Mouse (Mus musculus): Measurements from ENCODE around the gene Cttnbp2. TPM values are rescaled to one million over a fixed set of nuclear protein-coding genes. Genes with fewer than 3 reads are reported as not detected.

Cttnbp2 gene
- polyA plus RNA-seq, 1 experiment from 2014 or later = 12.6 TPM

GRCm38 (mm10) chr6:18369723-18370122, 144.9 kb downstream of the Cttnbp2 start:
- no peaks in the 10 kb centered on the region for H3K27me3 ChIP-seq (ENCODE audit: control insufficient read depth, insufficient read depth, low read length)
- H3K9ac ChIP-seq (replicated peaks; ENCODE audit: low read length) = no peak overlapping the region
- no peak for DNase-seq (ENCODE audit: low spot score)
- ATAC-seq (replicated peaks; ENCODE audit: insufficient number of reproducible peaks, low FRiP score, low TSS enrichment, low read depth) = no peak
- no peaks in the 10 kb centered on the region for H3K9me3 ChIP-seq (replicated peaks; ENCODE audit: control insufficient read depth, low read length)
- H3K27ac ChIP-seq (replicated peaks; ENCODE audit: low read depth, low read length) = no peak overlapping the region
- 88% methylated on average over 4 of the region's 4 CpGs for WGBS
- H3K4me1 ChIP-seq (ENCODE audit: control insufficient read depth, insufficient read depth, low read length) = no peaks in the 10 kb centered on the region
- H3K36me3 ChIP-seq (replicated peaks; ENCODE audit: control insufficient read depth, insufficient read depth, low read depth, low read length) = no peaks in the 10 kb centered on the region
- no peak overlapping the region for H3K4me2 ChIP-seq (ENCODE audit: low read depth, low read length)
- H3K4me3 ChIP-seq (ENCODE audit: low read depth, low read length) = no peak overlapping the region

- no peaks in the 10 kb centered on the region for H3K36me3 ChIP-seq (replicated peaks; ENCODE audit: control insufficient read depth, insufficient read depth, low read depth, low read length)
- no peaks in the 10 kb centered on the region for H3K27me3 ChIP-seq (ENCODE audit: control insufficient read depth, insufficient read depth, low read length)
- no peak overlapping the region for H3K4me3 ChIP-seq (ENCODE audit: low read depth, low read length)
- ATAC-seq (replicated peaks; ENCODE audit: insufficient number of reproducible peaks, low FRiP score, low TSS enrichment, low read depth) (no peak), DNase-seq (ENCODE audit: low spot score) (no peak)
- H3K9ac ChIP-seq (replicated peaks; ENCODE audit: low read length) = no peak overlapping the region
- H3K4me1 ChIP-seq (ENCODE audit: control insufficient read depth, insufficient read depth, low read length) = no peaks in the 10 kb centered on the region
- 76% methylated on average over 3 of the region's 3 CpGs for WGBS
- H3K27ac ChIP-seq (replicated peaks; ENCODE audit: low read depth, low read length) = no peak overlapping the region
- H3K9me3 ChIP-seq (replicated peaks; ENCODE audit: control insufficient read depth, low read length) = no peaks in the 10 kb centered on the region
- H3K4me2 ChIP-seq (ENCODE audit: low read depth, low read length) = no peak overlapping the region
These were observed 145.6 kb downstream of the Cttnbp2 start for GRCm38 (mm10) chr6:18369054-18369453.

- no peak for ATAC-seq (replicated peaks; ENCODE audit: insufficient number of reproducible peaks, low FRiP score, low TSS enrichment, low read depth)
- no peak overlapping the region for H3K4me3 ChIP-seq (ENCODE audit: low read depth, low read length)
- H3K9me3 ChIP-seq (replicated peaks; ENCODE audit: control insufficient read depth, low read length) = no peaks in the 10 kb centered on the region
- no peak for DNase-seq (ENCODE audit: low spot score)
- 85% methylated on average over 5 of the region's 5 CpGs for WGBS
- H3K4me1 ChIP-seq (ENCODE audit: control insufficient read depth, insufficient read depth, low read length) = no peaks in the 10 kb centered on the region
- H3K9ac ChIP-seq (replicated peaks; ENCODE audit: low read length) = no peak overlapping the region
- no peak overlapping the region for H3K27ac ChIP-seq (replicated peaks; ENCODE audit: low read depth, low read length)
- H3K27me3 ChIP-seq (ENCODE audit: control insufficient read depth, insufficient read depth, low read length) = no peaks in the 10 kb centered on the region
- no peak overlapping the region for H3K4me2 ChIP-seq (ENCODE audit: low read depth, low read length)
- H3K36me3 ChIP-seq (replicated peaks; ENCODE audit: control insufficient read depth, insufficient read depth, low read depth, low read length) = no peaks in the 10 kb centered on the region
These were observed 152.4 kb downstream of the Cttnbp2 start for GRCm38 (mm10) chr6:18362232-18362631.

GRCm38 (mm10) chr6:18360955-18361354, 153.7 kb downstream of the Cttnbp2 start:
- no peaks in the 10 kb centered on the region for H3K36me3 ChIP-seq (replicated peaks; ENCODE audit: control insufficient read depth, insufficient read depth, low read depth, low read length)
- no peak overlapping the region for H3K4me2 ChIP-seq (ENCODE audit: low read depth, low read length)
- DNase-seq (ENCODE audit: low spot score) = no peak
- no peaks in the 10 kb centered on the region for H3K27me3 ChIP-seq (ENCODE audit: control insufficient read depth, insufficient read depth, low read length)
- H3K9ac ChIP-seq (replicated peaks; ENCODE audit: low read length) = no peak overlapping the region
- H3K9me3 ChIP-seq (replicated peaks; ENCODE audit: control insufficient read depth, low read length) = no peaks in the 10 kb centered on the region
- H3K4me3 ChIP-seq (ENCODE audit: low read depth, low read length) = no peak overlapping the region
- H3K4me1 ChIP-seq (ENCODE audit: control insufficient read depth, insufficient read depth, low read length) = no peaks in the 10 kb centered on the region
- ATAC-seq (replicated peaks; ENCODE audit: insufficient number of reproducible peaks, low FRiP score, low TSS enrichment, low read depth) = no peak
- no peak overlapping the region for H3K27ac ChIP-seq (replicated peaks; ENCODE audit: low read depth, low read length)

- no peak for DNase-seq (ENCODE audit: low spot score)
- H3K4me2 ChIP-seq (ENCODE audit: low read depth, low read length) = no peak overlapping the region
- 70% methylated on average over 1 of the region's 1 CpGs for WGBS
- no peaks in the 10 kb centered on the region for H3K4me1 ChIP-seq (ENCODE audit: control insufficient read depth, insufficient read depth, low read length)
- no peaks in the 10 kb centered on the region for H3K36me3 ChIP-seq (replicated peaks; ENCODE audit: control insufficient read depth, insufficient read depth, low read depth, low read length)
- no peak overlapping the region for H3K4me3 ChIP-seq (ENCODE audit: low read depth, low read length)
- no peaks in the 10 kb centered on the region for H3K27me3 ChIP-seq (ENCODE audit: control insufficient read depth, insufficient read depth, low read length)
- no peak overlapping the region for H3K9ac ChIP-seq (replicated peaks; ENCODE audit: low read length)
- ATAC-seq (replicated peaks; ENCODE audit: insufficient number of reproducible peaks, low FRiP score, low TSS enrichment, low read depth) = no peak
- H3K9me3 ChIP-seq (replicated peaks; ENCODE audit: control insufficient read depth, low read length) = no peaks in the 10 kb centered on the region
- H3K27ac ChIP-seq (replicated peaks; ENCODE audit: low read depth, low read length) = no peak overlapping the region
These were observed 154.5 kb downstream of the Cttnbp2 start for GRCm38 (mm10) chr6:18360154-18360553.

- no peaks in the 10 kb centered on the region for H3K4me1 ChIP-seq (ENCODE audit: control insufficient read depth, insufficient read depth, low read length)
- no peak overlapping the region for H3K4me3 ChIP-seq (ENCODE audit: low read depth, low read length)
- H3K9ac ChIP-seq (replicated peaks; ENCODE audit: low read length) = no peak overlapping the region
- H3K4me2 ChIP-seq (ENCODE audit: low read depth, low read length) = no peak overlapping the region
- no peaks in the 10 kb centered on the region for H3K27me3 ChIP-seq (ENCODE audit: control insufficient read depth, insufficient read depth, low read length)
- no peaks in the 10 kb centered on the region for H3K9me3 ChIP-seq (replicated peaks; ENCODE audit: control insufficient read depth, low read length)
- H3K36me3 ChIP-seq (replicated peaks; ENCODE audit: control insufficient read depth, insufficient read depth, low read depth, low read length) = no peaks in the 10 kb centered on the region
- no peak overlapping the region for H3K27ac ChIP-seq (replicated peaks; ENCODE audit: low read depth, low read length)
- WGBS = 50% methylated on average over 3 of the region's 3 CpGs
- no peak for DNase-seq (ENCODE audit: low spot score)
- ATAC-seq (replicated peaks; ENCODE audit: insufficient number of reproducible peaks, low FRiP score, low TSS enrichment, low read depth) = no peak
These were observed 165.3 kb downstream of the Cttnbp2 start for GRCm38 (mm10) chr6:18349153-18349858.

GRCm38 (mm10) chr6:18344272-18344671, 170.4 kb downstream of the Cttnbp2 start:
- WGBS = 87% methylated on average over 2 of the region's 2 CpGs
- Histone ChIP-seq H3K4me2 (ENCODE audit: low read depth, low read length) (no peak overlapping the region), H3K9ac (replicated peaks; ENCODE audit: low read length) (no peak overlapping the region), H3K9me3 (replicated peaks; ENCODE audit: control insufficient read depth, low read length) (no peaks in the 10 kb centered on the region), H3K36me3 (replicated peaks; ENCODE audit: control insufficient read depth, insufficient read depth, low read depth, low read length) (no peaks in the 10 kb centered on the region), H3K4me1 (ENCODE audit: control insufficient read depth, insufficient read depth, low read length) (no peaks in the 10 kb centered on the region), H3K27me3 (ENCODE audit: control insufficient read depth, insufficient read depth, low read length) (no peaks in the 10 kb centered on the region), H3K4me3 (ENCODE audit: low read depth, low read length) (no peak overlapping the region), H3K27ac (replicated peaks; ENCODE audit: low read depth, low read length) (no peak overlapping the region)
- no peak for ATAC-seq (replicated peaks; ENCODE audit: insufficient number of reproducible peaks, low FRiP score, low TSS enrichment, low read depth)
- no peak for DNase-seq (ENCODE audit: low spot score)

GRCm38 (mm10) chr6:18338307-18338706, 176.3 kb downstream of the Cttnbp2 start:
- H3K9me3 ChIP-seq (replicated peaks; ENCODE audit: control insufficient read depth, low read length) = no peaks in the 10 kb centered on the region
- no peaks in the 10 kb centered on the region for H3K27me3 ChIP-seq (ENCODE audit: control insufficient read depth, insufficient read depth, low read length)
- no peak overlapping the region for H3K27ac ChIP-seq (replicated peaks; ENCODE audit: low read depth, low read length)
- H3K36me3 ChIP-seq (replicated peaks; ENCODE audit: control insufficient read depth, insufficient read depth, low read depth, low read length) = no peaks in the 10 kb centered on the region
- DNase-seq (ENCODE audit: low spot score) (no peak), ATAC-seq (replicated peaks; ENCODE audit: insufficient number of reproducible peaks, low FRiP score, low TSS enrichment, low read depth) (no peak)
- H3K4me3 ChIP-seq (ENCODE audit: low read depth, low read length) = no peak overlapping the region
- no peaks in the 10 kb centered on the region for H3K4me1 ChIP-seq (ENCODE audit: control insufficient read depth, insufficient read depth, low read length)
- H3K9ac ChIP-seq (replicated peaks; ENCODE audit: low read length) = no peak overlapping the region
- no peak overlapping the region for H3K4me2 ChIP-seq (ENCODE audit: low read depth, low read length)

All from embryonic facial prominence, embryonic 11.5 days (tissue).